Mouse (Mus musculus): ENCODE measurements around the gene Rnf183.

The Rnf183 gene

DNA sequence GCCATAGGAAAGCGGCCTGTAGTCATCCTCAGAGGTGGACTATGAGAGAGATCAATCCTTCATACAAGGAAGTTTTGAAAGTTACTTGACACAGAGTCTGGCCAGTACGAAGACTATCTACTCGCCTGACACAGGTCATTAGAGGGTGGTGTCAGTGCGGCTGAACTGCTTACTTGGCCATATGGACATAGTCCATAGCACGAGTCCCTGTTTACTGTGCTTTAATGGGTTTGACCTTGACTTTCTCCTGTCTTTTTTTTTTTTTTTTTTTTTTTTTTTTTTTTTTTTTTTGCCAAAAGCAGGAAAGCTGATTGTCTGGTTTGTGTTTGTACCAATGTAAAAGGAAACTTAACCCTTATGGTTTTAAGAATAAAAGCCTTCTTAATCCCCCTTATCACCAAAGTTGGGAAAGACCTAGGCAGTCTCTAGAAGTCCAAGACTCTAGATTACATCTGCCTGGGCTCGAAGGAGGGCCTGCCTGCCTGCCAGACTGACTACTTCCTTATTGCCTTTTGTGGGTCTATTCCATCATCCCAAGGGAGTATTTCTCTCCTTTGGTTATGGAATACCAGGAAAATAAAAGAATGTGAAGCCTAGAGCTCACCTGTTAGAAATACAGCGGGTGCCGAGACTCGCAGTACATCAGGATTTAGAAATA is 55.2 kb downstream of the Rnf183 start:
- DNase-seq, result no peak
